Mouse (Mus musculus): ENCODE data around the gene Fam171a1. TPM values are rescaled to one million over a fixed set of nuclear protein-coding genes. Genes with fewer than 3 reads are reported as not detected.
"Not testable (repeated sequence)": the region's sequence is repeated elsewhere in the genome, so short reads cannot be mapped to it uniquely, and the experiment has no call there.

Fam171a1 gene
- total and polyA plus RNA-seq, 3 experiments: 10.8 to 14.3 (median 14.1) TPM

DNA sequence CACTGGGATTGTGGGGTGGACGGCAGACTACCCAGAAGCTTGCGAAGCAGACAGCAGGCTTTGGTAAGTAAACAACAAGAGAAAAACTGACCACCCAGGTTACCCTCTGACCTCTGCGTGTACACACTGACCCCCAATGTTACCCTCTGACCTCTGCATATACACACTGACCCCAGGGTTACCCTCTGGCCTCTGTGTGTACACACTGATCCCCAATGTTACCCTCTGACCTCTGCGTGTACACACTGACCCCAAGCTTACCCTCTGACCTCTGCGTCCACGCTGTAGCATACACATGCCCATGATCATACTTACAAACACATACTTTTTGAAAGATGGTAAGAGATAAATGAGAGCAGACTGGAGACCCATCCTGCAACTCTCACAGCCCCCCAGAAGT is 77.1 kb downstream of the Fam171a1 start:
- no peak for TF ChIP-seq POLR2A (IDR thresholded peaks at IDR 0.05; ENCODE audit: insufficient read depth, low read depth, low read length)
- no peak for TF ChIP-seq CTCF (IDR thresholded peaks at IDR 0.05)
- TF ChIP-seq EP300 (IDR thresholded peaks at IDR 0.05; ENCODE audit: insufficient read depth, low read depth, low read length): no peak
- WGBS: 94% methylated on average over 6 of the region's 6 CpGs
- H3K79me2 ChIP-seq (replicated peaks; ENCODE audit: control insufficient read depth, insufficient read depth, low read length): no peaks in the 10 kb centered on the region; the same call in 1 of the 2 replicates
- DNase-seq: no peak
- peaks cover 3% of the 10 kb centered on the region; the same call in 1 of the 2 replicates for H3K4me1 ChIP-seq (ENCODE audit: control insufficient read depth, insufficient read depth, low read length)
- no peaks in the 10 kb centered on the region for H3K27me3 ChIP-seq (ENCODE audit: control insufficient read depth, insufficient read depth, low read length)
- H3K27ac ChIP-seq: no peak overlapping the region
- no peak overlapping the region for H3K9ac ChIP-seq (ENCODE audit: low read depth, low read length)
- intact Hi-C loops (cut with DNase I): no loop called here
- peaks cover 8% of the 10 kb centered on the region for H3K36me3 ChIP-seq (ENCODE audit: control insufficient read depth, insufficient read depth, low read length)
- no peak overlapping the region for H3K4me3 ChIP-seq

DNA sequence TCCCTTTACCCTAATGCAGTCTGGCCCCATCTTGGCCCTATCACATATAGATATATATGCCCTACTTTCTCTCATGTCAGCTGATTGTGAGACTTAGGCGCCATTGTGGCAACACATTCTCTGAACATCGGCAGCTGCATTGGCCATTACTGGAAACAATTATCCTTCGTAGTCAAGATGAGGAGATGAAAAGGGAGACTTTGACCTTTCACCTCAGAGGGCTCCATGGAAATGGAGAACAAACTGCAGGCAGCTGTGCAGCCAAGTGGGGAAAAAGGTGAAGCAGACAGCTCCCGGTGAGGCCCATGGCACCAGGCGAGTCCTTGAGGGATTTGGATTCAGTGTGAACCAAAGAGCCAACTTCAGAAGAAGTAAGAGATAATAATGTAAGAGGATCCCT is 81.5 kb downstream of the Fam171a1 start:
- TF ChIP-seq POLR2A (IDR thresholded peaks at IDR 0.05; ENCODE audit: insufficient read depth, low read depth, low read length): no peak
- TF ChIP-seq EP300 (IDR thresholded peaks at IDR 0.05; ENCODE audit: insufficient read depth, low read depth, low read length): no peak
- no peak for TF ChIP-seq CTCF (IDR thresholded peaks at IDR 0.05)
- intact Hi-C loops (cut with DNase I): no loop called here
- H3K27me3 ChIP-seq (ENCODE audit: control insufficient read depth, insufficient read depth, low read length): no peaks in the 10 kb centered on the region
- WGBS: 87% methylated on average over 5 of the region's 5 CpGs
- H3K36me3 ChIP-seq (ENCODE audit: control insufficient read depth, insufficient read depth, low read length): no peaks in the 10 kb centered on the region
- no peaks in the 10 kb centered on the region for H3K79me2 ChIP-seq (replicated peaks; ENCODE audit: control insufficient read depth, insufficient read depth, low read length)
- no peak overlapping the region for H3K27ac ChIP-seq
- H3K4me1 ChIP-seq (ENCODE audit: control insufficient read depth, insufficient read depth, low read length): no peaks in the 10 kb centered on the region; the same call in 1 of the 2 replicates
- DNase-seq: no peak
- no peak overlapping the region for H3K4me3 ChIP-seq
- no peak overlapping the region for H3K9ac ChIP-seq (ENCODE audit: low read depth, low read length)

GRCm38 (mm10) chr2:3200422-3200821 is 86.4 kb downstream of the Fam171a1 start:
- H3K4me1 ChIP-seq (ENCODE audit: control insufficient read depth, insufficient read depth, low read length): no peaks in the 10 kb centered on the region
- no peaks in the 10 kb centered on the region for H3K27me3 ChIP-seq (ENCODE audit: control insufficient read depth, insufficient read depth, low read length)
- H3K27ac ChIP-seq: no peak overlapping the region
- H3K4me3 ChIP-seq: no peak overlapping the region
- WGBS: 69% methylated on average over 4 of the region's 4 CpGs
- peaks cover 2% of the 10 kb centered on the region; the same call in 1 of the 2 replicates for H3K36me3 ChIP-seq (ENCODE audit: control insufficient read depth, insufficient read depth, low read length)
- TF ChIP-seq CTCF (IDR thresholded peaks at IDR 0.05) (no peak), POLR2A (IDR thresholded peaks at IDR 0.05; ENCODE audit: insufficient read depth, low read depth, low read length) (no peak), EP300 (IDR thresholded peaks at IDR 0.05; ENCODE audit: insufficient read depth, low read depth, low read length) (no peak)
- intact Hi-C loops (cut with DNase I): no loop called here
- no peaks in the 10 kb centered on the region for H3K79me2 ChIP-seq (replicated peaks; ENCODE audit: control insufficient read depth, insufficient read depth, low read length)
- no peak overlapping the region for H3K9ac ChIP-seq (ENCODE audit: low read depth, low read length)
- peak; percentile 50 to 55 for DNase-seq

DNA sequence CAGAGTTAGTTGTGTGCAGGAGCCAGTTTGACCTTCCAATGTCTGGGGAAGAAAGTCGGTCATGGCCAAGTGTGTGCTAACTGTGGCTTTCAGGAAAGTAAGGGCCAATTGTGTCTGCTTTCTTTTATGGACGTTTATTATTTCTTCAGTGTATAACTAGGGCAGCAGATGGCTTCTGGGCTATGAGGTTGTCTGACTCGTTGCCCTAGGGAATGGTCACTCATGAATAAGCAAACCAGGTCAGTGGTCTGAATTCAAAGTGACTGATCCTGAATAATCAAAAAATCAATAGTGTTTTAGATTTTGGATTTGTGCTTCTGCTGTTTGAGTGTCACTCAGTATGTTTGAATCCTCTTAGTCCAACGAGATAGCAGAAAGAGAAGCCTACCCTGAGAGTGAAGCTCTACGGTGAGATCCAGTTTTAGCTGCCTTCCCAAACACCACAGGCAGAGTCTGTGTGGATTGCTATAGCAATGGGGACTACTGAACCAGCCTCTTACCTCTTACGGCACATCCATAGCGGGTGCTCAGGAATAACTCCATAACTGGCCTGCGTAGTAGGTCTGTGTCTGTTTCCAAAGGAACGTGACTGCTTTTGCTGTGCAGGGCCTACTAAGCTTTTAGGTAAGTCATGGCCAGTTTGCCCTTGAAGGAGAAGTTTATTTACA is 93.1 kb downstream of the Fam171a1 start:
- TF ChIP-seq POLR2A (IDR thresholded peaks at IDR 0.05; ENCODE audit: insufficient read depth, low read depth, low read length) (no peak), CTCF (IDR thresholded peaks at IDR 0.05) (no peak), EP300 (IDR thresholded peaks at IDR 0.05; ENCODE audit: insufficient read depth, low read depth, low read length) (no peak)
- Histone ChIP-seq H3K4me3 (no peak overlapping the region), H3K27ac (no peak overlapping the region), H3K9ac (ENCODE audit: low read depth, low read length) (no peak overlapping the region), H3K27me3 (ENCODE audit: control insufficient read depth, insufficient read depth, low read length) (no peaks in the 10 kb centered on the region), H3K36me3 (ENCODE audit: control insufficient read depth, insufficient read depth, low read length) (no peaks in the 10 kb centered on the region; the same call in 1 of the 2 replicates), H3K79me2 (replicated peaks; ENCODE audit: control insufficient read depth, insufficient read depth, low read length) (no peaks in the 10 kb centered on the region), H3K4me1 (ENCODE audit: control insufficient read depth, insufficient read depth, low read length) (no peaks in the 10 kb centered on the region)
- 80% methylated on average over 9 of the region's 9 CpGs for WGBS
- DNase-seq: no peak
- intact Hi-C loops (cut with DNase I): no loop called here

DNA sequence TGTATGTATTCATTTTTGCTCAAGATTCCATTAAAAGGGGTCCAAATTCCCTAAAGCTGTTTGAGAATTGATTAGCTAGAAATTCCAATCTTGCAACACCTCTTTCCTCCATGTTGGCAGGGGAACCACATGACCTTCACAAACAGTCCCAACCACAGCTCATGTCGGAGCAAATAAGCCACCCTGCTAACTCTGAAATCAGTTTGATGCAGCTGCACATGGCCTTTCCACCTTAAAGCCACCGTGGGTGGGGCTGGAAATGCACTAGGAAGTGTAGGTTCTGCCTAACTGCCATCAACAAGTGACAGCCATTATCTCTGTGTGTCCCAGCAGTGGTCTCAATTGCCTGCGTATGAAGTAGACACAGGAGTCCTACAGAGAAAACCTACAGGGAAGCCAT is 101.5 kb downstream of the Fam171a1 start:
- TF ChIP-seq POLR2A (IDR thresholded peaks at IDR 0.05; ENCODE audit: insufficient read depth, low read depth, low read length) (no peak), CTCF (IDR thresholded peaks at IDR 0.05) (no peak), EP300 (IDR thresholded peaks at IDR 0.05; ENCODE audit: insufficient read depth, low read depth, low read length) (no peak)
- WGBS: 69% methylated on average over 3 of the region's 3 CpGs
- Histone ChIP-seq H3K27me3 (ENCODE audit: control insufficient read depth, insufficient read depth, low read length) (no peaks in the 10 kb centered on the region), H3K79me2 (replicated peaks; ENCODE audit: control insufficient read depth, insufficient read depth, low read length) (no peaks in the 10 kb centered on the region; the same call in 1 of the 2 replicates), H3K36me3 (ENCODE audit: control insufficient read depth, insufficient read depth, low read length) (no peaks in the 10 kb centered on the region), H3K4me1 (ENCODE audit: control insufficient read depth, insufficient read depth, low read length) (peaks cover 2% of the 10 kb centered on the region; the same call in 1 of the 2 replicates), H3K27ac (no peak overlapping the region), H3K9ac (ENCODE audit: low read depth, low read length) (no peak overlapping the region), H3K4me3 (no peak overlapping the region)
- DNase-seq: no peak
- intact Hi-C loops (cut with DNase I): no loop called here

GRCm38 (mm10) chr2:3216617-3217016 is 102.6 kb downstream of the Fam171a1 start:
- Histone ChIP-seq H3K9ac (ENCODE audit: low read depth, low read length) (no peak overlapping the region), H3K27ac (no peak overlapping the region), H3K27me3 (ENCODE audit: control insufficient read depth, insufficient read depth, low read length) (no peaks in the 10 kb centered on the region), H3K36me3 (ENCODE audit: control insufficient read depth, insufficient read depth, low read length) (no peaks in the 10 kb centered on the region), H3K79me2 (replicated peaks; ENCODE audit: control insufficient read depth, insufficient read depth, low read length) (no peaks in the 10 kb centered on the region; the same call in 1 of the 2 replicates), H3K4me3 (no peak overlapping the region), H3K4me1 (ENCODE audit: control insufficient read depth, insufficient read depth, low read length) (peaks cover 2% of the 10 kb centered on the region; the same call in 1 of the 2 replicates)
- 85% methylated on average over 10 of the region's 10 CpGs for WGBS
- DNase-seq: no peak
- TF ChIP-seq EP300 (IDR thresholded peaks at IDR 0.05; ENCODE audit: insufficient read depth, low read depth, low read length): no peak
- TF ChIP-seq POLR2A (IDR thresholded peaks at IDR 0.05; ENCODE audit: insufficient read depth, low read depth, low read length): no peak
- intact Hi-C loops (cut with DNase I): no loop called here

- intact Hi-C loops (cut with DNase I); H3K27me3 ChIP-seq (ENCODE audit: control insufficient read depth, insufficient read depth, low read length); H3K9ac ChIP-seq (ENCODE audit: low read depth, low read length); H3K79me2 ChIP-seq (replicated peaks; ENCODE audit: control insufficient read depth, insufficient read depth, low read length); H3K27ac ChIP-seq; H3K4me3 ChIP-seq; H3K36me3 ChIP-seq (ENCODE audit: control insufficient read depth, insufficient read depth, low read length); H3K4me1 ChIP-seq (ENCODE audit: control insufficient read depth, insufficient read depth, low read length); DNase-seq: not testable (repeated sequence)
- WGBS: 99% methylated on average over 3 of the region's 3 CpGs
Measured at GRCm38 (mm10) chr2:3217577-3217976, 103.6 kb downstream of the Fam171a1 start.
